Mouse (Mus musculus): ENCODE data around the gene Fmnl3.
"Not testable (repeated sequence)": the region's sequence is repeated elsewhere in the genome, so short reads cannot be mapped to it uniquely, and the experiment has no call there.

The Fmnl3 gene

GRCm38 (mm10) chr15:99386796-99387195 is 16.5 kb upstream of the Fmnl3 start:
- DNase-seq, result no peak

- DNase-seq, result not testable (repeated sequence)
These were observed 15.8 kb upstream of the Fmnl3 start for GRCm38 (mm10) chr15:99386110-99386509.

GRCm38 (mm10) chr15:99384071-99384470 is 13.8 kb upstream of the Fmnl3 start:
- DNase-seq, result no peak

- no peak for DNase-seq
These were observed 12.6 kb upstream of the Fmnl3 start for GRCm38 (mm10) chr15:99382893-99383292.

GRCm38 (mm10) chr15:99376240-99376639 is 6.0 kb upstream of the Fmnl3 start:
- no peak for DNase-seq

- DNase-seq, result no peak
These were observed 5.3 kb upstream of the Fmnl3 start for GRCm38 (mm10) chr15:99375581-99375980.

GRCm38 (mm10) chr15:99375036-99375435 is 4.8 kb upstream of the Fmnl3 start:
- no peak for DNase-seq

GRCm38 (mm10) chr15:99372761-99373160 is 2.5 kb upstream of the Fmnl3 start:
- DNase-seq, result no peak

GRCm38 (mm10) chr15:99371526-99372340 is 1.5 kb upstream of the Fmnl3 start:
- no peak for DNase-seq

- DNase-seq, result no peak
These were observed 701 bp downstream of the Fmnl3 start for GRCm38 (mm10) chr15:99369391-99370171.

GRCm38 (mm10) chr15:99368583-99369266 is 1.6 kb downstream of the Fmnl3 start:
- no peak for DNase-seq

- DNase-seq, result no peak
These were observed 5.4 kb downstream of the Fmnl3 start for GRCm38 (mm10) chr15:99364921-99365320.

GRCm38 (mm10) chr15:99364022-99364530 is 6.2 kb downstream of the Fmnl3 start:
- DNase-seq, result no peak

- DNase-seq, result no peak
These were observed 11.3 kb downstream of the Fmnl3 start for GRCm38 (mm10) chr15:99358952-99359351.

GRCm38 (mm10) chr15:99356462-99356861 is 13.8 kb downstream of the Fmnl3 start:
- no peak for DNase-seq

- no peak for DNase-seq
These were observed 14.6 kb downstream of the Fmnl3 start for GRCm38 (mm10) chr15:99355660-99356059.

GRCm38 (mm10) chr15:99352306-99352705 is 18.0 kb downstream of the Fmnl3 start:
- DNase-seq, result no peak

- no peak for DNase-seq
These were observed 18.7 kb downstream of the Fmnl3 start for GRCm38 (mm10) chr15:99351610-99352009.

- no peak for DNase-seq
These were observed 25.3 kb downstream of the Fmnl3 start for GRCm38 (mm10) chr15:99344961-99345360.

GRCm38 (mm10) chr15:99344148-99344870 is 26.0 kb downstream of the Fmnl3 start:
- DNase-seq, result no peak

- no peak for DNase-seq
These were observed 26.7 kb downstream of the Fmnl3 start for GRCm38 (mm10) chr15:99343414-99344147.
